Mouse (Mus musculus) urinary bladder, postnatal 14 days (tissue): ENCODE results near the gene C1qtnf6.

ENCODE experiments used
- DNase-seq: peaks from one replicate; pipeline ENCODE4 v3.0.0; 2021; ENCODE audit warnings: low spot score

Gene C1qtnf6

DNA sequence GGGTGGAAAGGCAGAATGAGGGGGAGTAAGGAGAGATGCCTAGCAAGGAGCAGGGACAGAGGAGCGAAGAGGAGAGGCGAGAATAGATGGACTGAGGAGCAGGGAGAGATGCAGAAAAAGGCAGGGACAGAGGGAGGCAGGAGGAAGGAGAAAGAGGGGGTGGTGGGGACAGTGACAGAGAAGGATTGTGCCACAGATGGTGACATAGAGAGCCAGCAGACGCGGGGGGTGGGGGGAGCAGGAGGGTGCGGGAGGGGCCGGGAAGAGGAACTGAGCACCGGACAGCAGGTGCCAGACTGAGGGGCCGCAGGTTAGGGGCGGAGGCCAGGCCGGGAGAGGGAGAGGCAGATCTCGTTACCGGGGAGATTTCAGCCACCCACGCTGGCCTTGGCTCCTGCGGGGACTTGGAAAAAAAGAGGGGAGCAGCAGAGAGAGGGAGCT is 13.4 kb upstream of the C1qtnf6 start, which contains the start of gene Sstr3:
Sstr3 (minus strand) TSS at position 125 of the 441 bp plus-strand sequence.
- DNase-seq, result no peak

GRCm38 (mm10) chr15:78544041-78544440 is 12.8 kb upstream of the C1qtnf6 start:
- DNase-seq, result no peak

DNA sequence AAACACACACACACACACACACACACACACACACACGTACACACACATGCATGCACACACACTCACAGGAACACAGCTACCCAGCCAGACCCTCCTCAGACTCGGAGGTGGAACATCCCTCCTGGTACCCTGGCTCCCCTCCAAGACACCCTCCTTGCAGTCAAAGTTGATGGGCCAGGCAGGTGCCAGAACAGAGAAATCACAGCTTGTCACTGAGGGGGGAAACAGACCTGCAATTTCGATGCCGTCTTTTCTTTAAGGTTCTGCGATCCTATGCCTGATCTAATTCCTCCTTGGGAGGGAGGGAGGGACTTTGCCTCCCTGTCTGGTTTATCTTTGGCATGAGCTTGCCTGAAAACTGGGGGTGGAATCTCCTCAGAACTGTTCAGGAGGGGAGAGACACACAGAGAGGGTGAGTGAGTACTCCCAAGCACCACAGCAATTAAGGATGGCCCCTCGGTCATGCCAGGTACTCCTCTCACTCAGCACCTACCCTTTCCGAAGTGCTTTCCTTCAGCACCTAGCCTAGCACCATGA is 11.6 kb upstream of the C1qtnf6 start:
- DNase-seq, result no peak

DNA sequence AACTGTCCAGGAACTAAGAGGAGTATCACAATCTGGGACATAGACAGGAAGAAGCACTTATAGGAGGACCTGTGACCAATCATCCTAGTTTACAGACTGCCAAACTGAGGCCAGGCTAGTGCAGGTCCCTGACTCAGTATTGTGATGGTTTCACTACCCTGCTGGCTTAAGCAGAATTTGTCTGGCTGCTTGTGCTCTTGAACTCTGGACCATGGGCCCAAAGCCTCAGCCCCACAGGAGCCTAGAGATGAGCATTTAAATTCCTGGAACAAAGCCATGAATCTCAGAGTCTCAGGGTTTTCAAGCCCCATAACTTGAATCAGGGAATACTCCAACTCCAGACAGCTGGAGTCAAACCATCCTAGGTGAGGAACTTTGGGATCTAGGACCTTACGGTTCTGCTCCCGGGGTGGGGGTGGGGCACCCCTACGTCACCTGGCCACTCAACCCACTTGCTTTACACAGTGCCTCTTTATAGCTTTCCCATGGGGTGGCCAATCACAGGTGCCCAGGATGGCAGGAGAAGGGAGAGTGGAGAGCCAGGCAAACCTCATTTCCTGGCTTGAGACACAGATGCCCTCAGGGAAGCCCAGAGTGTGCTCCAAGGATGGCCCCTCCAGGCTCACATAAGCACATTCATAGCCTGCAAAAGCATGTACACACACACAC is 11.0 kb upstream of the C1qtnf6 start:
- no peak for DNase-seq

DNA sequence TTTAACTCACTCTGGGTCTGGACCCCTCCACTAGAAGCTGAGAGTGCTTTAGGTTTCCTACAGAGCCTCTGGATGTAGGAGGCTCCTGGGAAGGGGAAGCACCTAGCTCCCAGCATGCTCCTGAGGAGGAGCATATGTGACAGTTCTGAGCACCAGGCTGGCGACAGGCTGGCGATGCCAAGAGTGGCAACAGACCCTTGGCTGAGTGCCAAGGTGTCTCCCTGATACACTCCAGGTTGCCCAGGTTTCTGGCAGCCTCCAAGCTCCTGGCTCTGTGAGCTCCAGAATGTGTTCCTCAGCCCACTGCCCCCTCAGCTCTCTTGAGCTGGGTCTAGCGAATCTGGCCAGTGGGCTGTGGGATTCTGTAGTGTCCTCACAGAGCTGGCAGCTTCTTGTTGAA is 10.4 kb upstream of the C1qtnf6 start:
- DNase-seq, result no peak

GRCm38 (mm10) chr15:78541036-78541435 is 9.8 kb upstream of the C1qtnf6 start:
- DNase-seq, result no peak

- no peak for DNase-seq
Measured at GRCm38 (mm10) chr15:78535723-78536421, 4.7 kb upstream of the C1qtnf6 start.

DNA sequence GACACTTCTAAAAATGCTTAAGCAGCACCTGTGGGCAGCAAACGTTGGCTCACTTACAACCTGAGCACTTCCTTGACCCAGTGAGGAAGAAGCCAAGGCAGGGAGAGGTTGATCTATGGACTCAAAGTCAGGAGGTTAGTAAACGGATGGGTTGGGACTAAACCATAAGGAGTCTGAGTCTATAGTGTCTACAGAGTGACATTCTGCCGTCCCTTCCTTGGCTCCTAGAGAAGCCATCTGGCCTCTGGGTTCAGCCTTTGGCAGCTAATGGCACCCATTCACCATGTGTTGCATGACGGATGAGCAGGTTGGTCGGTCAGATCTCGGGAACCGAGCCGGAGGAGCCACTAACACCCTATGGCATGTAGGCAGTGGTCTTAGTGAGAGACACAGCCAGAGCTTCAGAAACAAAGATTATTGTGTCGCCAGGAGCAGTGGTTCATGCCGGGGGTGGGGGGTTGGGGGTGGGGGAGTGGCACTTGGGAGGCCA is 2.2 kb upstream of the C1qtnf6 start:
- DNase-seq, result no peak

DNA sequence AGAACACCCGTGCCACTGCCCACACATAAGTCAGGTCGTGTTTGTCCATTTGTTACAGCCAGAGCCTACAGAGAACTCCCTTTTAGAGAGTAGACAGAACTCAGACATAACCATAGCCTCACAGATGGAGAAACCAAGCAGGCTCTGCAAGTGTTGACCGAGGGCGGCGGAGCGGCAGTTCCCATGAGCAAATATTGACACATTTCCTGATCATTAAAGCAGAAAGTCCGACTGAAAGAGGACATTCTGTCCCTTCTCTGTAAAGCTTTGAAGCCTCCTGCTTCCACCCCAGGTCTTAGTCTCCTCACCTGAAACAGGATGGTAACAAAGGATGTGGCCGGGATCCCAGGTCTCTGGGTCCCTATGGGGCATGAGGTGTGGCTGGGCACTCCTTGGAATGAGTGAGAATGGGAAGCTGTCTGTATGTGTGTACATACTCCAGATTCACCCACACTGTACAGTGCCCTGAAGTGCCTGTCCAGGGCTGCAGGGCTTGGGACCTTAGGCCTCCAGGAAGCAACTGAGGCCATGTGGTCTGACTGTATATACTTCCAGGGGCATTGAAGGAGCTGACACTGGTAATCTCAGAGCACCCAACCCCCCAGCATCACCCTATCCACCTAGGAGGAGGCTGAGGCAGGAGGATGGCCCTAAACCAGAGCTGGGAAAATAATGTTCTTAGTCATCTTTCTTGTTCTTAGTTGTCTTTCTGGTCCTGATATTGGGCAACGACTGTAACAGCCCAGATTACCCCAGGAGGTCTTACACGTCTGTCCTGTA is 1.5 kb upstream of the C1qtnf6 start:
- peak; percentile 50 for DNase-seq

DNA sequence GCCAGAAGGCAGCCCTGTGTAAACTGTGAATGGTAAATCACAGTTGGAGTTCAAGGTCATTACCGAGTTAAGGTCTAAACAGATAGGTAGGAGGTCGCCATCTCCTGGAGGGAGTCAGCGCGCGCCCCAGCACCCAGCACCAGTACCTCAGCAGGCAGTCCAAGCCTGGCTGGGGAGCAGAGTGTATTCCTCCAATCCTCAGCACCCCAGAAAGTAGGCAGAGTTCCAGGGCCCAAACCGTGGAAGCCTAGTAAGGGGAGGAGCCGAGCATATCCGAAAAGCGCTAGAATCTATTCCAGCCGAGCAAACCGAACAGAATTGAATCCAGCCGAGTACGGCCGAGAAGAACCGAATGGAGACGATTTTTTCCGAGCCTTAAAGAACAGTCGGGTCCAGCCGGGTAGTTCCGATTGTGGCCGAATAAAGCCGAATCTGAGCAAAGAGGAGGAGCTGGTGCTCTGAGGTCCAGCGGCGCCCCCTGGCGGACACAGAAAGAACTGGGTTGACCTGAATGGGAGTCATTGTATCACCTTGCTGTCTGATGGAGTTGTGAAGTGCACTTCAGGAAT is 769 bp upstream of the C1qtnf6 start:
- DNase-seq, result peak; percentile 98

DNA sequence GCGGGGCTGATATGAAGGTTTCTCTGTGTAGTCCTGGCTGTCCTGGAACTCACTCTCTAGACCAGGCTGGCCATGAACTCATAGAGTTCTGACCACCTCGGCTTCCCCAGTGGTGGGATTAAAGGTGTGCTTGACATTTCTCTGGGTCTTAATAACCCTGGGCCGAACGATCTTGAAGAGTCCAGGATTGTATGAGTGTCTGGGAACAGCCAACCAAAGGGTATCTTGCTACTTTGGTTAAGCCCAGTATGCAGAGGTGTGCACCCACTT is 170 bp upstream of the C1qtnf6 start:
- no peak for DNase-seq

- DNase-seq, result no peak
Measured at GRCm38 (mm10) chr15:78530141-78530540, 1.1 kb downstream of the C1qtnf6 start.

DNA sequence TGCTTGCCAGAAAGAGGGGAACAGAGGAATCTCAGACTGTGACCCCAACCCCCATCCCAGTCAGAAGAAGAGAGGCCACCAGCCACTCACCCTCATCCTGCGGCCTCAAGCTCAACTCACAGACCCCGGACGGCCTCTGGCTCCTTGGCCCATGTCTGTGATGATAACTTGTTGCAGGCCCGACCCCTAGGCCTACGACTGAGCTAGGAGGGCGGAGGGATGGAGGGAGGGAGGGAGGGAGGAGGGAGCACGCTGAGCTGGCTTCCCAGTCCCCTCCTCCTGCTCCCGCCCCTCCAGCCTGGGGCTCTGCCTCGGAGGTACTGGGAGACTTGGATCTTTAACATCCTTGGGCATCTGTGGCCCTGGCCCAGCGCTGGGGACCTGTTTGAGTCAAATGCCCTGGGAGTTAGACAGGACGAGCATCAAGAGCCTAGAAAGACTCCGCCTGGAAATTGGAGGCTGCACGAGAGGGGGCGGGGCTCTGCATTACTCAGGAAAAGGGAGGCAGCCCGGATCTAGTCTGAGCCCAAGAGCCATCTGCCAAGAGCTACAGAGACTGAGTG is 1.7 kb downstream of the C1qtnf6 start:
- DNase-seq, result peak; percentile 76

DNA sequence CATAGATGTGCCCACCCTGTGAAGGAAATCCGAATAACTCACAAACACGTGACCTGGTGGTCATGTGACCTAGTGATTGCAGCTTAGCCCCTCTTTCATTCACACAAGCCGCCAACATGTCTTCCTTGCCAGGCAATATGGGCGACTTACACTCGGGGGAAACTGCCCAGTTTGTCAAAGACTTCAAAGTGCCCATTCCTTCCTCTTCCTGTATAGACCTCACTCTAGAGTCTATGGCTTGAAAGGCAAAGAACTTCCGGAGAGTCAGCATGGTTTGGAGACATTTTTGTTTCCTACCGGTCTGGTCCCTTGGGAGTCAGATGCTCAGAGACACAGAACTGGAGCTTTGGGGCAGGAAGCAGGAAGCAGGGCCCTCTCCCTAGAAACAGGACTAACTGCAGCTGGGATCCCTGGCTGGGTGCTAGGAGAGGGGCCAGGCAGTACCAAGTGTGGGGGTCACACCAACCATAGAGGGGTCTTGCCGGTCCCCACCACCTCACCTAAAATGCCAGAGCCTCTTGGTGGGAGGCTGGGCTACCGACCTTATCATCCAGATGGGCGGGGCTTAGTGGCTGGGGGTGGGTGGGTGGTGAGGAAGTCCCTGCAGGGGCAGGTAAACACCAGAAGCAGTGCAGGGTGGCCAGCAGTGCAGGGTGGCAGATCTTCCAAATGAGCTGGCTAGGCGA is 2.3 kb downstream of the C1qtnf6 start:
- no peak for DNase-seq

DNA sequence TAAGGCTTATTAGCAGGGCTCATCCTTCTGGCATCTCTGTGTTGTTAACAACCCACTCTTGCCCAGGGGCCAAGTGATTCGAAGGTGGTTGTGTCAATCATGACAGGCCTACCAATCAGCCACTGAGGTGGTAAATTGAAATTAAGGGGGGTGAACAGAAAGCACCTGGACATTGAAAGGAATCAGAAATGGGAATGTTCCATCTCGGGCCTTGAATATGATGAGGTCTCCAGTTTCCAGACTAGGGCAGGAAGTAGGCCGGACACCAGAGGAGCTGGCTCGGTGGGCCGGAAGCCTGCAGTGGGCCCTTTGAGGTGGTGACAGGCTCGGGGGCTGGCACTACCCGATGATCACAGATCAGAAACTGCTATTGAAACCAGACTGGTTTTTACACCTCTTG is 3.2 kb downstream of the C1qtnf6 start:
- peak; percentile 35 for DNase-seq

DNA sequence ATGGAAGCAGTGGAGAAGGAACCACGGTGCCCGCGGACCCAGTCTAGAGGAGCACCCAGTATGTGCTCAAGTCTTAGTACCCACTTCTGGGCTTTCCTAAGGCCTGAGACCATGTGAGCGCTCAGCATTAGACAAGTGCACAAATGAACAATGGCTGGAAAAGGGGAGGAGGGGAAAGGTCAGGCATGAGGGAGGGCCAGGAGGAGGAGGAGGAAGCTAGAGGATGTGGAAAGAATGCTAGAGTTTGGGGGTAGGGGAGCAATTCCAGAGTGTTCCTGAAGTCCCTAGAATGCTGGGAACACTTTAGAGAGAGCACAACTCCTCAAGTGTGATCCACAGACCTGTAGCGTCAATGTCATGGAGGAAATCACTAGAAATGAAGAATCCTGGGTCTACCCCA is 7.1 kb downstream of the C1qtnf6 start:
- DNase-seq, result no peak

DNA sequence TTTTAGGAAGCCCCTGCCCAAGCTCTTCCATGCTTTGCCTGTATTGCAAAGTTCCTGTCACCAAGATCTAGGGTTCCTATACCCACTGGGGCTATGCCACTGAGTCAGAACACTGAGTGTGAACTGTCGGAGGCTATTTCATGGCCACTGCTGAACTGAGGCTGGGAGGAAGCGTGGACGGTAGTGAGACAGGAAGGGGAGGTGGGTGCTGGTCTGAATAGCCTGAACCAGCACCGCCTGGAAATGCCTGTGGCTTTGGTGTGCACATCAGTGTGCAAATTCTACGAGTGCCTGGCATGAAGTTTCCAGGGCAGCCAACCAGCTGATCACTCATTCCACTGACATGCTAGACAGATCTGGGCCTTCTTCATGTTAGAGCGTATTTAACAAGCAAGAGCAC is 9.3 kb downstream of the C1qtnf6 start:
- DNase-seq, result no peak

DNA sequence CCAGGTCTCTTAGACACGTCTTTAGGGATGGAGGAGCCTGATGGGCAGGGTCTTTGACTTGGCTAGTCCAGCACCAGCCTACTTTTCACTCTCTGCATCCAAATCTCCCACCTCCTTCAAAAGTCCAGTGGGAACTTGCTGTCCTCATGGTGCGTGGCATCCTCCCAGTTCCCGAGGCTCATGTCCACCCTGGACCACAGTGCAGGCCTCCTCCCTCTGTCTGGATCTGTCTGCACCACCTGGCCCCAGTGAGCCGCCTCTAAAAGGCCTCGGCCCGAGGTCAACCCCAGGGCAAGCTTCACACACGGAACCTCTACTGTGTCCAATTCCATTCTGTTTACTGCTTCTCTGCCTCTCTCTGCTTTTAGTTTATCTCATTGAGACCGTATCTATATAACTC is 9.9 kb downstream of the C1qtnf6 start:
- DNase-seq, result no peak

DNA sequence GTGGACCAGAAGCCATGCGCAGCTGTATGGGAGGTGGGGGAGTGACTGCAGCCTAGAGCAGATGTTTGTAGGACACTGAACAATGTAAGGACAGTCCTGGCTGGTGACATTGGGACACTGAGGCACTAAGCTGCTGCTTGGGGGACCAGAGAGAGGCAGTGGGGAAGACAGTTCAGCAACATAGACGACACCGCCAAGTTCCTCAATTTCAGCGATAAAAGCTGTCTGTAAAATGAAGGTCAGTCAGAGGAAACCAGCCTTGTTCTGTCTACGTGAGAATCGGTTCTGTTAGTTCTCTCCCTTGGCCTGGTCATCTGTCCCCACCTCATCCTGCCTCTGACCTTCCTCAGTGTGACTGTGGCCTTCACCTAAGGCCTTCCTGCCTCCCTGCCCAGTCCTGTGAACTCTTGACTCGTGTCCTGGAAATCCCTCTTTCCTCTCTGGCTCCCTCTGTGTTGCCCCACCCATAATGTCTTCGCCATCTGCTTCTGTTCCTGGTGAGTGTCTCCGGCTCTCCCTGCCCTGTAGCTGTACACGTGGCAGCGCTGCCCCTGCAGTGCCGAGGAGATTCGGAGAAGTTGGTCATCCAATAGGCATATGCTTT is 11.0 kb downstream of the C1qtnf6 start:
- DNase-seq, result peak; percentile 26

- no peak for DNase-seq
Measured at GRCm38 (mm10) chr15:78518221-78518620, 13.0 kb downstream of the C1qtnf6 start.

DNA sequence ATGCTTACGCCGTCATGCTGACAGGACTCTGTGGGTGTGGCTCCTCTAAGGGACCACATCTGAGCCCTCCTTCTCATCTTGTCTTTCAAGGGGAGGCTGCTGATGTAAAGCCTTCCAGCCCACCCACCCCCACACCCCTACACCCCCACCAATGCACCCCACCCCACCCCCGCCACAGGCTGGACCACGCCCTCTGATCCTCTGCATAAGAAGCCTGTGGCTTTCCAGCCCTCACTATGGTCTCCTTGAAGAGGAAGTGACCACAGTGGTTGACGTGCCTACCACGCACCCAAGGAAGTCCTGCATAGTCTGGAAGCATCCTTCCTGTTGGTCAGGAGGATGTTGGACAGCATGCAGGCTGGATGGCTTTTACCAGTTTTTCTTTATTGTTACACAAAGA is 15.5 kb downstream of the C1qtnf6 start:
- no peak for DNase-seq
